Mouse (Mus musculus) myocyte (in vitro differentiated cells): ENCODE measurements around the gene 5730596B20Rik.

ENCODE experiments used
- E2F4 ChIP-seq: IDR thresholded peaks from one replicate; pipeline ENCODE4 v1.6.1; 2011; ENCODE audit warnings: mild to moderate bottlenecking, control low read depth, moderate library complexity; ENCODE audit not compliant: insufficient read depth
- MAX ChIP-seq: IDR thresholded peaks from one replicate; pipeline ENCODE4 v1.6.1; 2011; ENCODE audit warnings: low read depth, mild to moderate bottlenecking, control low read depth
- POLR2A ChIP-seq: IDR thresholded peaks from one replicate; pipeline ENCODE4 v1.6.1; 2011; ENCODE audit warnings: low read depth, mild to moderate bottlenecking, control low read depth, moderate library complexity; ENCODE audit not compliant: insufficient read length
- POLR2AphosphoS2 ChIP-seq: IDR thresholded peaks from one replicate; pipeline ENCODE4 v1.6.1; 2011; ENCODE audit warnings: low read depth, control low read depth; ENCODE audit not compliant: insufficient read length

DNA sequence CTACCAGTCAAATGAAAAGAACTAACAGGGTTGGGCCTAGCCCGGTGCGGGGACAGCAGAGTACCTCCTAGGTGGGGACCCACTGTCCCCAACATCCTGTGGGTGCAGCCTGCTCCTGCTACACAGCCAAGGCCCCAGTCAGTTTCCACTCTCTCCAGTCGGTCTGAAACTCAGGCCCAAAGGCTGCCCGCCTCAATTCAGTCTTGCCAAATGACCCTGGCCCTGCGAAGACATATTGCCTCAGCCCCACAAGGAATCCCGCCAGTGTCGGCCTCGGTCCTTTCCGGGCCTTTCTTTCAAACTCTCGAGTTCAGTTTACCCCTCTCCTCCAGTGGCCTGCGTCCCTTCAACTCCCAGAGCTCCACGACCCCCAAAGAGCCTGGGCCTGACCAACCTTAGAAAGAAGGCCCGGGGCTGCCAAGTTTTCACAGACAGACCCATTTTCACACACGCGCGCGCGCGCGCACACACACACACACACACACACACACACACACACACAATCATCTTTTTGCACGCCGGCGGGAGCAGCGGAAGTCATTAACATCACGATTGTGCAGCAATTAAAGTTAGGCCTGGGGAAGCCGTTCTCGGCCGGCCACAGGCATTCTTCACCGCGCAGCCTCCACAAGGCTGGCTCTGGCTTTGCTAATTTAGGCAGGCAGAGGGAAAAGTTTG lies 22.9 kb downstream of the 5730596B20Rik start:
- no peak for TF ChIP-seq E2F4
- no peak for TF ChIP-seq MAX
- TF ChIP-seq POLR2A = no peak
- no peak for TF ChIP-seq POLR2AphosphoS2
